Mouse (Mus musculus) stomach, postnatal 0 days (tissue): ENCODE measurements around the gene Cd151. TPM values are rescaled to one million over a fixed set of nuclear protein-coding genes. Genes with fewer than 3 reads are reported as not detected.

Experiments
- ATAC-seq: fragments of 200-750 bp; cut with Nextera tagmentation; 2 replicates; pipeline ENCODE4 v1.8.0; 2017; ENCODE audit not compliant: low FRiP score, low TSS enrichment
- DNase-seq: peaks from one replicate; pipeline ENCODE4 v3.0.0-alpha.2; 2016; ENCODE audit warnings: low spot score
- H3K27ac ChIP-seq: fragments of 300-500 bp; sonication (generic); replicated peaks from 2 replicates; pipeline ENCODE4 v1.5.1; 2014; ENCODE audit warnings: mild to moderate bottlenecking, control low read depth
- H3K27me3 ChIP-seq: fragments of 300-500 bp; sonication (generic); 2 replicates; pipeline ENCODE4 v1.6.1; 2014; ENCODE audit warnings: low read length; ENCODE audit not compliant: control insufficient read depth, insufficient read depth
- H3K36me3 ChIP-seq: fragments of 300-500 bp; sonication (generic); 2 replicates; pipeline ENCODE4 v1.6.1; 2014; ENCODE audit warnings: low read length, mixed read lengths; ENCODE audit not compliant: control insufficient read depth, insufficient read depth
- H3K4me1 ChIP-seq: fragments of 300-500 bp; sonication (generic); replicated peaks from 2 replicates; pipeline ENCODE4 v1.6.1; 2014; ENCODE audit warnings: antibody characterized with exemption; ENCODE audit not compliant: control insufficient read depth, insufficient read depth
- H3K4me2 ChIP-seq: fragments of 300-500 bp; sonication (generic); replicated peaks from 2 replicates; pipeline ENCODE4 v1.6.1; 2014; ENCODE audit warnings: low read depth, mild to moderate bottlenecking, control low read depth, moderate library complexity
- H3K4me3 ChIP-seq: fragments of 300-500 bp; sonication (generic); 2 replicates; pipeline ENCODE4 v1.5.1; 2014; ENCODE audit warnings: low read depth, low read length, control low read depth
- H3K9ac ChIP-seq: fragments of 300-500 bp; sonication (generic); 2 replicates; pipeline ENCODE4 v1.6.1; 2014; ENCODE audit warnings: mild to moderate bottlenecking, low read length, control low read depth, mixed read lengths
- H3K9me3 ChIP-seq: fragments of 300-500 bp; sonication (generic); 2 replicates; pipeline ENCODE4 v1.6.1; 2016; ENCODE audit warnings: low read length; ENCODE audit not compliant: control insufficient read depth
- CTCF ChIP-seq: IDR thresholded peaks from 2 replicates; pipeline ENCODE4 v1.5.1; 2016; ENCODE audit warnings: antibody characterized with exemption, low read depth, mild to moderate bottlenecking, moderate library complexity
- EP300 ChIP-seq: optimal IDR thresholded peaks from 2 replicates; pipeline ENCODE3; 2016; ENCODE audit warnings: antibody characterized with exemption
- WGBS: fragments of 180-500 bp; shearing (Covaris S2); extraction: QIAGEN DNeasy Blood & Tissue Kit; methylation state at CpG from one replicate; pipeline ENCODE4 v1.1.7; 2014; 5-methylcytosine and 5-hydroxymethylcytosine counted together
- polyA plus RNA-seq: library from polyadenylated mRNA; unstranded; fragments of >200 nt; fragmentation: Nextera tagmentation; extraction: Ambion mirVana; gene quantifications from 2 replicates; pipeline ENCODE4 v1.2.1, GENCODE M21; 2015

The Cd151 gene
- polyA plus RNA-seq, 1 experiment from 2014 or later, result 22.6 TPM

DNA sequence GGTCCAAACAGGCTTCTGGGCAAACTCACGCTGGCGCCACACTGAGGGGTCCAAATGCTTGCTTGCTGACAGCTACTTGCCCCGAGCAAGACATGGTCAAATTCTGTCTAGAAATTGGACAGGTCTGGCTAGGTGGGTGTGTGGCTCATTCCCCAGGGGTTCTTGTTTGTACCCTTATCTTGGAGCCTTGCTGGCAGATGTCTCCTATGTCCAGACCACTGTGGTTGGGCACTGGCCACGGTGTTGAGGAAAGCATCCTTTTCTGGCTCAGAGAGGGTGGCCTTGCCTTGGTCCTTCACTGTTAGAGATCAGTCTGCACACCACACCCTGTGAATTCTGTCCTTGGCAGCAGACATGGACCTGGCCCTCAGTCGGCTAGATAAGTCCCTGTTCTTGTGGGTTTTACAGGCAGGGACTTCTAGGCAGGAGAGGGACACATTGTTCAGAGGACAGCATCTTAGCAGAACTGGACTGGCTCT lies 11.1 kb downstream of the Cd151 start:
- Histone ChIP-seq H3K4me1 (peaks cover 22% of the 10 kb centered on the region), H3K27ac (peak overlapping the region; percentile 87; the same call in 1 of the 2 replicates), H3K9me3 (no peaks in the 10 kb centered on the region), H3K4me3 (no peak overlapping the region), H3K27me3 (no peaks in the 10 kb centered on the region), H3K36me3 (no peaks in the 10 kb centered on the region), H3K9ac (0 out of 2 replicates have a peak overlapping the region, but pooled peaks have one; percentile 43), H3K4me2 (no peak overlapping the region; the same call in 1 of the 2 replicates)
- TF ChIP-seq EP300 (no peak), CTCF (no peak)
- DNase-seq, result no peak
- WGBS, result 43% methylated on average over 5 of the region's 5 CpGs
- no peak for ATAC-seq

GRCm38 (mm10) chr7:141480842-141481497 lies 13.8 kb downstream of the Cd151 start:
- peak overlapping the region; percentile 48 for H3K4me3 ChIP-seq
- DNase-seq (peak; percentile 69), ATAC-seq (peak; percentile 50)
- peak overlapping the region; percentile 5; the same call in 1 of the 2 replicates for H3K27ac ChIP-seq
- no peaks in the 10 kb centered on the region for H3K27me3 ChIP-seq
- WGBS, result 11% methylated on average over 10 of the region's 10 CpGs
- no peaks in the 10 kb centered on the region for H3K36me3 ChIP-seq
- peak overlapping the region; percentile 91 for H3K4me2 ChIP-seq
- H3K9me3 ChIP-seq, result no peaks in the 10 kb centered on the region
- TF ChIP-seq CTCF, result peak; percentile 95
- TF ChIP-seq EP300, result no peak
- H3K9ac ChIP-seq, result no peak overlapping the region
- H3K4me1 ChIP-seq, result peaks cover 11% of the 10 kb centered on the region

DNA sequence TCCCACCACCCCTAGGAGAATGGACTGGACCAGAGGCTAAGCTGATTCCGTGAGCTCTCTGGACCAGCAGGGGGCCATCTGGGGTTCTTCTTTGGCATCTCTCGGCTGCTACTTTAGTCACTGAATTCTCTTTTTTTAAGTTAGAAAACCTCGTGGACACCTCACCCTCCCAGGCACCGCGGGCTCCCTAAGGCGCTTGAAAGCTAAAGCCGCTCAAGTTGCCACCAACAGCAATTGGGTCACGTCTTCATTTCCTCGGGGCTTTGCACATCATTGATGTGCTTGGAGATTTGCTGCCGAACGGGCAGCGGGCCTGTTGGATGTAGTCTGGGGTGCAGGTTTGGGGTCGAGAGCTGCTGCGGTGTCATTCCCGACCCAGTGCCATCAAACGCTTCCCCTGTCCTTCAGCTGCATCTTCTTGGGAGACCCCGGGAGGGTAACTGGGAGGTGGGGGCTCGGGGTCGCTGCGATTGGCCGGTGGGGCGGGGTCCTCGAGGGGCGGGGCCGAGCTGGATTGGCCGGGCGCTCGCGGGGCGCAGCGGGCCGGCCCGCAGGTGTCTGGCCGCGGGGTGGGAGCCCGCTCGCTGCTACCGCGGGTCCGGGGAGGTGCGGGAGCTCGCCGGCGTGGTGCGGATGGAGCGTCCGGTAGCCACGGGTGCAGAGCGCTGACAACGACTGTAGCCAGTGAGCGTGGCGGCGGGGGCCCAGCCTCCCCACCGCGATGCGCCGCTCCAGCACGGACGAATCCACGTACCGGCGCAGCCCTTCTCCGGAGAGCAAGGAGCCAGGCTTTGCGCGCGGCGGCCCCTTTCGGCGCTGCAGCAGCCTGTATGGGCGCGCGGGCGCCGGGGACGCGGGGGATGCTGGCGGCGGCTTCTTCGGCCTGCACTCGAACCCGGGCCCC lies 14.6 kb downstream of the Cd151 start:
- Histone ChIP-seq H3K4me3 (peak overlapping the region; percentile 48), H3K27me3 (no peaks in the 10 kb centered on the region), H3K9ac (peak overlapping the region; percentile 47), H3K36me3 (no peaks in the 10 kb centered on the region), H3K9me3 (no peaks in the 10 kb centered on the region), H3K4me1 (peaks cover 11% of the 10 kb centered on the region), H3K27ac (no peak overlapping the region), H3K4me2 (peak overlapping the region; percentile 91)
- 1% methylated on average over 64 of the region's 81 CpGs for WGBS
- DNase-seq, result peak; percentile 60
- peak; percentile 65 for TF ChIP-seq CTCF
- no peak for TF ChIP-seq EP300
- ATAC-seq, result no peak

- H3K36me3 ChIP-seq, result no peaks in the 10 kb centered on the region
- peak overlapping the region; percentile 48 for H3K4me3 ChIP-seq
- H3K27ac ChIP-seq, result no peak overlapping the region
- DNase-seq, result no peak
- no peaks in the 10 kb centered on the region for H3K27me3 ChIP-seq
- H3K9ac ChIP-seq, result peak overlapping the region; percentile 47
- H3K9me3 ChIP-seq, result no peaks in the 10 kb centered on the region
- ATAC-seq, result no peak
- WGBS, result 22% methylated on average over 11 of the region's 11 CpGs
- peaks cover 8% of the 10 kb centered on the region for H3K4me1 ChIP-seq
- no peak for TF ChIP-seq EP300
- no peak for TF ChIP-seq CTCF
- H3K4me2 ChIP-seq, result peak overlapping the region; percentile 91
Observed at GRCm38 (mm10) chr7:141482531-141483024, 15.4 kb downstream of the Cd151 start.

DNA sequence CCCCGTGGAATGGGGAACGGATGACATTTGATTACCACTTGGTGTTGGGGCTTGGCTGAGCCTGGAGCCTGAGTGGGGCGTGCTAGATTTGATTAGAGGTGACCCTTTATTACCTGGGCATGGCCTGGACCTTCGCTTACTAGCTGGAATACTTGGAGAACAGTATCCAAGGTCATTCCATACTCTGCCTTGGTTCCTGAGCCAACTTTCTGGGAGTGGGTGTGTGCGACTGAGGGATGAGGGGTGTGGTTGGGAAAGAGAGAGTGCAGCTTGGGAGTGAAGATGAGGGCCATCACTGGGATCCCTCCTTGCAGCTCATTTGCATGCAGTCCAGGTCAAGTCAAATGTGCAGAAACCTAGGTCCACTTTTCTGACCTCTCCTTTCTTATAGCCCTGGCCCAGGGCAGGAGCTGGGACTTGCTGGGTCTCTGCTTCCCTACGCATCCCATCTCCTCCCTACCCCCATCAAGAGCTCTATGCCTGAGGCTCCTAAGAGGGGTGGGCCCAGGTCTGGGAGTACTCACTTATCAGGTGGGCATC lies 16.0 kb downstream of the Cd151 start:
- no peak overlapping the region for H3K27ac ChIP-seq
- no peaks in the 10 kb centered on the region for H3K36me3 ChIP-seq
- no peak for TF ChIP-seq EP300
- no peak for TF ChIP-seq CTCF
- peaks cover 5% of the 10 kb centered on the region for H3K4me1 ChIP-seq
- no peak overlapping the region for H3K4me3 ChIP-seq
- WGBS, result 73% methylated on average over 6 of the region's 6 CpGs
- no peaks in the 10 kb centered on the region for H3K27me3 ChIP-seq
- DNase-seq, result no peak
- no peak overlapping the region for H3K9ac ChIP-seq
- H3K4me2 ChIP-seq, result no peak overlapping the region
- no peak for ATAC-seq
- no peaks in the 10 kb centered on the region for H3K9me3 ChIP-seq
